Mouse (Mus musculus) G1E (cell line): ENCODE results near the gene Dhx29. TPM values are rescaled to one million over a fixed set of nuclear protein-coding genes. Genes with fewer than 3 reads are reported as not detected.

ENCODE experiments used
- ATAC-seq: 2 replicates; pipeline ENCODE4 v1.8.0; 2016; ENCODE audit warnings: mild to moderate bottlenecking; ENCODE audit not compliant: insufficient number of reproducible peaks, poor library complexity, low FRiP score, severe bottlenecking; ENCODE audit errors: extremely low read depth
- DNase-seq: peaks from one replicate; pipeline ENCODE4 v3.0.0; 2012; ENCODE audit warnings: low spot score
- H3K27me3 ChIP-seq: 2 replicates; pipeline ENCODE4 v1.6.1; 2012; ENCODE audit warnings: mild to moderate bottlenecking, low read length, inconsistent platforms; ENCODE audit not compliant: insufficient read depth
- H3K36me3 ChIP-seq: replicated peaks from 2 replicates; pipeline ENCODE3; 2012; ENCODE audit warnings: mild to moderate bottlenecking, inconsistent platforms
- H3K4me1 ChIP-seq: 2 replicates; pipeline ENCODE4 v1.6.1; 2012; ENCODE audit warnings: low read depth, low read length, inconsistent platforms, mixed read lengths; ENCODE audit not compliant: insufficient read depth
- H3K4me3 ChIP-seq: 2 replicates; pipeline ENCODE4 v1.5.1; 2012; ENCODE audit warnings: low read depth, mild to moderate bottlenecking, inconsistent platforms, low read length, moderate library complexity, mixed read lengths
- H3K9me3 ChIP-seq: replicated peaks from 2 replicates; pipeline ENCODE4 v1.6.1; 2012; ENCODE audit warnings: inconsistent platforms
- CTCF ChIP-seq: IDR thresholded peaks from 2 replicates; pipeline ENCODE4 v1.5.1; 2012; ENCODE audit warnings: low read depth, low read length, inconsistent platforms, mixed read lengths
- GATA1 ChIP-seq: IDR thresholded peaks from 2 replicates; pipeline ENCODE4 v1.6.1; 2012; ENCODE audit warnings: borderline replicate concordance, low read length, inconsistent platforms, mixed read lengths
- GATA2 ChIP-seq: IDR thresholded peaks from 2 replicates; pipeline ENCODE4 v1.6.1; 2012; ENCODE audit warnings: low read depth, low read length, inconsistent platforms, borderline replicate concordance
- POLR2AphosphoS5 ChIP-seq: IDR thresholded peaks from 2 replicates; pipeline ENCODE4 v1.6.1; 2012; ENCODE audit warnings: low read depth, low read length, inconsistent platforms; ENCODE audit not compliant: insufficient replicate concordance
- TAL1 ChIP-seq: conservative IDR thresholded peaks from 2 replicates; pipeline ENCODE4 v1.6.1; 2012; ENCODE audit warnings: low read depth, low read length, inconsistent platforms, mixed read lengths
- polyA plus RNA-seq: library from polyadenylated mRNA; stranded (reverse); fragments of >175 nt; gene quantifications from 2 replicates; pipeline ENCODE4 v1.2.3, GENCODE M21; 2012
- total RNA-seq, 2 experiments: library from RNA; stranded (forward) in 1 of 2; stranded (reverse) in 1 of 2; fragments of 200-1000 nt in 1 of 2; fragments of >200 nt in 1 of 2; fragmentation: Nextera tagmentation in 1 of 2; gene quantifications; 2 replicates each; pipeline ENCODE4 v1.2.3; 2014 to 2017

The Dhx29 gene
- total and polyA plus RNA-seq, 3 experiments: 7.2 to 57.6 (median 20.1) TPM

DNA sequence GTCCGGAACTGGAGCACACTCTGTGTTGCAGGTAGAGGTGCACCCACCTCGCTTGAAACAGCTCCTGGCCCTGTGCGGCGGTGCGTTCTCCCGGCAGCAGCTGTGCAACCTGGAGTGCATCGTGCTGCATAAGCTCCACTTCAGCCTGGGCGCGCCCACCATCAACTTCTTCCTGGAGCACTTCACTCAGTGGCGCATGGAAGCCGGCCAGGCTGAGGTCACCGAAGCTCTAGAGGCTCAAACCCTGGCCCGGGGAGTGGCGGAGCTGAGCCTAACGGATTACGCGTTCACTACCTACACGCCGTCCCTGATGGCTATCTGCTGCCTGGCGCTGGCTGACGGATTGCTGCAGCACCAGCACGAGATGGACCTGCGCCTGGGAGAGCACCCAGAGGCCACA is 62.3 kb downstream of the Dhx29 start:
- TF ChIP-seq CTCF (no peak), POLR2AphosphoS5 (no peak), TAL1 (no peak), GATA1 (no peak), GATA2 (no peak)
- Histone ChIP-seq H3K27me3 (peaks cover 67% of the 10 kb centered on the region), H3K4me1 (peaks cover 17% of the 10 kb centered on the region), H3K9me3 (peaks cover 10% of the 10 kb centered on the region), H3K4me3 (no peak overlapping the region), H3K36me3 (no peaks in the 10 kb centered on the region)
- ATAC-seq: no peak
- no peak for DNase-seq

GRCm38 (mm10) chr13:112990346-112990745 is 63.1 kb downstream of the Dhx29 start:
- TF ChIP-seq TAL1 (no peak), CTCF (no peak), POLR2AphosphoS5 (no peak), GATA1 (no peak), GATA2 (no peak)
- DNase-seq (no peak), ATAC-seq (no peak)
- no peak overlapping the region for H3K4me3 ChIP-seq
- H3K9me3 ChIP-seq: peaks cover 10% of the 10 kb centered on the region
- H3K27me3 ChIP-seq: peaks cover 67% of the 10 kb centered on the region
- H3K36me3 ChIP-seq: no peaks in the 10 kb centered on the region
- H3K4me1 ChIP-seq: peaks cover 17% of the 10 kb centered on the region

GRCm38 (mm10) chr13:112993531-112994152 is 66.4 kb downstream of the Dhx29 start, which contains the start of gene Mcidas:
Gene Mcidas, plus strand, starts transcription at chr13:112993845.
- DNase-seq (no peak), ATAC-seq (no peak)
- Histone ChIP-seq H3K36me3 (no peaks in the 10 kb centered on the region), H3K4me1 (peaks cover 10% of the 10 kb centered on the region), H3K4me3 (peak within 1 kb of the TSS; percentile 2; the same call in 1 of the 2 replicates), H3K27me3 (peaks cover 46% of the 10 kb centered on the region), H3K9me3 (peaks cover 6% of the 10 kb centered on the region; the same call in 1 of the 2 replicates)
- TF ChIP-seq GATA1 (no peak), POLR2AphosphoS5 (no peak), CTCF (no peak), GATA2 (no peak), TAL1 (no peak)

GRCm38 (mm10) chr13:112994191-112994590 is 66.9 kb downstream of the Dhx29 start:
- H3K4me3 ChIP-seq: peak overlapping the region; percentile 2; the same call in 1 of the 2 replicates
- H3K9me3 ChIP-seq: peaks cover 6% of the 10 kb centered on the region; the same call in 1 of the 2 replicates
- no peaks in the 10 kb centered on the region for H3K36me3 ChIP-seq
- peaks cover 45% of the 10 kb centered on the region for H3K27me3 ChIP-seq
- ATAC-seq: no peak
- peaks cover 8% of the 10 kb centered on the region for H3K4me1 ChIP-seq
- DNase-seq: no peak
- TF ChIP-seq CTCF (no peak), POLR2AphosphoS5 (no peak), GATA2 (no peak), TAL1 (no peak), GATA1 (no peak)

DNA sequence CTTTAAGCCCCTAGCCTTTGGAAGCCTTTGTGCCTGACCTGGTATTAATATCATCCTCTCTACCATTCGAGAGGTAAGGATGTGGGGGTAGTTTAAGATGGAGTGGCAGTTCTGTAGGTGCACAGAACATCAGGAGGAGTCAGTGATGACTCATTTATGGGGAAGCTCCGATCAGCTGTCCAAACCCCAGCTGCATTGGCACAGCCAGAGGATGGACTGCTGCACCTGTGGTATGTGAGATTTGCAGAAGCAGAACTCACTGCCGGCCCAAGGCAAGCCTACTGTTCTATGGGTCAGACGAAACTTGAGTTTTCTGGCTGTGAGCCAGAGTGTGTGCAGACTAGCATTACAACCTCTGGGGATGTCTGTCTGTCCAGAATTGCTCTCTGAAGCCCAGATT is 69.2 kb downstream of the Dhx29 start:
- no peak for ATAC-seq
- Histone ChIP-seq H3K4me1 (peaks cover 6% of the 10 kb centered on the region; the same call in 1 of the 2 replicates), H3K36me3 (no peaks in the 10 kb centered on the region), H3K4me3 (no peak overlapping the region), H3K9me3 (peaks cover 6% of the 10 kb centered on the region; the same call in 1 of the 2 replicates), H3K27me3 (peaks cover 32% of the 10 kb centered on the region)
- DNase-seq: no peak
- no peak for TF ChIP-seq POLR2AphosphoS5
- no peak for TF ChIP-seq GATA2
- TF ChIP-seq CTCF: no peak
- no peak for TF ChIP-seq TAL1
- no peak for TF ChIP-seq GATA1

- Histone ChIP-seq H3K36me3 (no peaks in the 10 kb centered on the region), H3K9me3 (peaks cover 6% of the 10 kb centered on the region; the same call in 1 of the 2 replicates), H3K27me3 (peaks cover 34% of the 10 kb centered on the region), H3K4me3 (no peak overlapping the region), H3K4me1 (peaks cover 6% of the 10 kb centered on the region; the same call in 1 of the 2 replicates)
- no peak for ATAC-seq
- no peak for DNase-seq
- TF ChIP-seq POLR2AphosphoS5 (no peak), CTCF (no peak), GATA1 (no peak), GATA2 (no peak), TAL1 (no peak)
Observed at GRCm38 (mm10) chr13:112997369-112997768, 70.1 kb downstream of the Dhx29 start.
